Mouse (Mus musculus) limb, embryonic 14.5 days (tissue): Measurements from ENCODE around the gene Snx1. TPM values are rescaled to one million over a fixed set of nuclear protein-coding genes. Genes with fewer than 3 reads are reported as not detected.
A peak's percentile ranks its signal among the peaks of the same experiment; 100 is the strongest.

Experiments
- ATAC-seq: fragments of 200-750 bp; cut with Nextera tagmentation; 2 replicates; pipeline ENCODE4 v1.8.0; 2017; ENCODE audit warnings: low read depth, moderate number of reproducible peaks, moderate TSS enrichment; ENCODE audit not compliant: low FRiP score
- DNase-seq: peaks from one replicate; pipeline ENCODE4 v3.0.0-alpha.2; 2015; ENCODE audit warnings: low spot score
- H3K27ac ChIP-seq: fragments of 300-500 bp; sonication (generic); replicated peaks from 2 replicates; pipeline ENCODE4 v1.5.1; 2014; ENCODE audit warnings: low read depth, mild to moderate bottlenecking, low read length, moderate library complexity, mixed read lengths
- H3K27me3 ChIP-seq: fragments of 300-500 bp; sonication (generic); 2 replicates; pipeline ENCODE4 v1.6.1; 2014; ENCODE audit warnings: low read length, mixed read lengths; ENCODE audit not compliant: control insufficient read depth, insufficient read depth
- H3K36me3 ChIP-seq: fragments of 300-500 bp; sonication (generic); 2 replicates; pipeline ENCODE4 v1.6.1; 2014; ENCODE audit warnings: mild to moderate bottlenecking, low read length, moderate library complexity, mixed read lengths; ENCODE audit not compliant: control insufficient read depth, insufficient read depth
- H3K4me1 ChIP-seq: fragments of 300-500 bp; sonication (generic); 2 replicates; pipeline ENCODE4 v1.6.1; 2014; ENCODE audit warnings: antibody characterized with exemption, low read length, mixed read lengths; ENCODE audit not compliant: control insufficient read depth, insufficient read depth
- H3K4me2 ChIP-seq: fragments of 300-500 bp; sonication (generic); replicated peaks from 2 replicates; pipeline ENCODE4 v1.6.1; 2014; ENCODE audit warnings: low read depth, mild to moderate bottlenecking, low read length, moderate library complexity; ENCODE audit not compliant: severe bottlenecking
- H3K4me3 ChIP-seq: fragments of 300-500 bp; sonication (generic); replicated peaks from 2 replicates; pipeline ENCODE4 v1.5.1; 2014; ENCODE audit warnings: low read length
- H3K9ac ChIP-seq: fragments of 300-500 bp; sonication (generic); 2 replicates; pipeline ENCODE4 v1.6.1; 2014; ENCODE audit warnings: mild to moderate bottlenecking, low read depth, low read length, moderate library complexity; ENCODE audit not compliant: severe bottlenecking
- H3K9me3 ChIP-seq: fragments of 300-500 bp; sonication (generic); 2 replicates; pipeline ENCODE4 v1.6.1; 2016; ENCODE audit warnings: low read length; ENCODE audit not compliant: control insufficient read depth
- POLR2A ChIP-seq: fragments of 200-500 bp; IDR thresholded peaks from 2 replicates; pipeline ENCODE4 v1.8.0; 2012; ENCODE audit warnings: inconsistent platforms, mild to moderate bottlenecking, moderate library complexity, borderline replicate concordance; ENCODE audit not compliant: insufficient read depth, insufficient read length; ENCODE audit errors: extremely low read depth
- WGBS: fragments of 180-500 bp; shearing (Covaris S2); extraction: QIAGEN DNeasy Blood & Tissue Kit; methylation state at CpG from one replicate; pipeline ENCODE4 v1.1.7; 2014; 5-methylcytosine and 5-hydroxymethylcytosine counted together
- polyA plus RNA-seq, 2 experiments: library from polyadenylated mRNA; depleted of rRNA in 1 of 2; stranded (reverse) in 1 of 2; unstranded in 1 of 2; fragments of >200 nt; fragmentation: Nextera tagmentation in 1 of 2; extraction: Ambion mirVana in 1 of 2; gene quantifications; 2 replicates each; pipeline versions ENCODE4 v1.2.1 to v1.2.3; 2012 to 2014

Gene Snx1
- polyA plus RNA-seq, 2 experiments = 111 to 123 TPM

- Histone ChIP-seq H3K27ac (no peak overlapping the region), H3K27me3 (no peaks in the 10 kb centered on the region), H3K36me3 (peaks cover 18% of the 10 kb centered on the region), H3K4me3 (peak overlapping the region; percentile 60), H3K4me2 (peak overlapping the region; percentile 81), H3K4me1 (peaks cover 20% of the 10 kb centered on the region), H3K9ac (no peak overlapping the region), H3K9me3 (no peaks in the 10 kb centered on the region)
- no peak for DNase-seq
- no peak for ATAC-seq
- WGBS = 86% methylated on average over 4 of the region's 4 CpGs
- TF ChIP-seq POLR2A = no peak
These were observed 1.5 kb upstream of the Snx1 start for GRCm38 (mm10) chr9:66127884-66128283.

GRCm38 (mm10) chr9:66127193-66127546 lies 783 bp upstream of the Snx1 start:
- peak overlapping the region; percentile 60 for H3K4me3 ChIP-seq
- H3K9me3 ChIP-seq = no peaks in the 10 kb centered on the region
- no peaks in the 10 kb centered on the region for H3K27me3 ChIP-seq
- DNase-seq (no peak), ATAC-seq (no peak)
- peaks cover 20% of the 10 kb centered on the region for H3K4me1 ChIP-seq
- H3K9ac ChIP-seq = peak overlapping the region; percentile 66
- no peak for TF ChIP-seq POLR2A
- peak overlapping the region; percentile 67 for H3K27ac ChIP-seq
- H3K36me3 ChIP-seq = peaks cover 11% of the 10 kb centered on the region; the same call in 1 of the 2 replicates
- 43% methylated on average over 6 of the region's 6 CpGs for WGBS
- peak overlapping the region; percentile 81 for H3K4me2 ChIP-seq

- Histone ChIP-seq H3K27me3 (no peaks in the 10 kb centered on the region), H3K9me3 (no peaks in the 10 kb centered on the region), H3K4me3 (peak overlapping the region; percentile 60), H3K4me1 (peaks cover 20% of the 10 kb centered on the region), H3K36me3 (0 out of 2 replicates have a peak, but pooled peaks cover 6% of the 10 kb centered on the region), H3K9ac (peak overlapping the region; percentile 34; the same call in 1 of the 2 replicates), H3K4me2 (peak overlapping the region; percentile 81), H3K27ac (peak overlapping the region; percentile 80)
- ATAC-seq (no peak), DNase-seq (no peak)
- WGBS = 59% methylated on average over 12 of the region's 12 CpGs
- TF ChIP-seq POLR2A = no peak
These were observed 588 bp downstream of the Snx1 start for GRCm38 (mm10) chr9:66125543-66126455.

GRCm38 (mm10) chr9:66124681-66125542 lies 1.5 kb downstream of the Snx1 start:
- Histone ChIP-seq H3K27me3 (no peaks in the 10 kb centered on the region), H3K4me1 (peaks cover 20% of the 10 kb centered on the region), H3K9me3 (no peaks in the 10 kb centered on the region), H3K27ac (peak overlapping the region; percentile 63), H3K4me3 (peak overlapping the region; percentile 60), H3K36me3 (0 out of 2 replicates have a peak, but pooled peaks cover under 1% of the 10 kb centered on the region), H3K4me2 (peak overlapping the region; percentile 52), H3K9ac (peak overlapping the region; percentile 70)
- TF ChIP-seq POLR2A = peak; percentile 76; the same call in 1 of the 2 replicates
- whole genome bisulfite sequencing = 18% methylated on average over 33 of the region's 33 CpGs
- DNase-seq (peak; percentile 97), ATAC-seq (peak; percentile 96)

- Histone ChIP-seq H3K4me1 (peaks cover 20% of the 10 kb centered on the region), H3K4me2 (peak overlapping the region; percentile 52), H3K9me3 (no peaks in the 10 kb centered on the region), H3K36me3 (no peaks in the 10 kb centered on the region), H3K4me3 (peak overlapping the region; percentile 60), H3K27ac (peak overlapping the region; percentile 63; the same call in 1 of the 2 replicates), H3K9ac (peak overlapping the region; percentile 70), H3K27me3 (no peaks in the 10 kb centered on the region)
- under 1% methylated on average over 12 of the region's 12 CpGs for WGBS
- TF ChIP-seq POLR2A = no peak
- DNase-seq = peak; percentile 59
- ATAC-seq = peak; percentile 5; the same call in 1 of the 2 replicates
These were observed 2.3 kb downstream of the Snx1 start for GRCm38 (mm10) chr9:66124111-66124531.
